Mouse (Mus musculus) thymus, postnatal 14 days (tissue): ENCODE data around the gene Evi5l.

ENCODE experiments used
- DNase-seq: peaks from one replicate; pipeline ENCODE4 v3.0.0; 2021

Evi5l gene

DNA sequence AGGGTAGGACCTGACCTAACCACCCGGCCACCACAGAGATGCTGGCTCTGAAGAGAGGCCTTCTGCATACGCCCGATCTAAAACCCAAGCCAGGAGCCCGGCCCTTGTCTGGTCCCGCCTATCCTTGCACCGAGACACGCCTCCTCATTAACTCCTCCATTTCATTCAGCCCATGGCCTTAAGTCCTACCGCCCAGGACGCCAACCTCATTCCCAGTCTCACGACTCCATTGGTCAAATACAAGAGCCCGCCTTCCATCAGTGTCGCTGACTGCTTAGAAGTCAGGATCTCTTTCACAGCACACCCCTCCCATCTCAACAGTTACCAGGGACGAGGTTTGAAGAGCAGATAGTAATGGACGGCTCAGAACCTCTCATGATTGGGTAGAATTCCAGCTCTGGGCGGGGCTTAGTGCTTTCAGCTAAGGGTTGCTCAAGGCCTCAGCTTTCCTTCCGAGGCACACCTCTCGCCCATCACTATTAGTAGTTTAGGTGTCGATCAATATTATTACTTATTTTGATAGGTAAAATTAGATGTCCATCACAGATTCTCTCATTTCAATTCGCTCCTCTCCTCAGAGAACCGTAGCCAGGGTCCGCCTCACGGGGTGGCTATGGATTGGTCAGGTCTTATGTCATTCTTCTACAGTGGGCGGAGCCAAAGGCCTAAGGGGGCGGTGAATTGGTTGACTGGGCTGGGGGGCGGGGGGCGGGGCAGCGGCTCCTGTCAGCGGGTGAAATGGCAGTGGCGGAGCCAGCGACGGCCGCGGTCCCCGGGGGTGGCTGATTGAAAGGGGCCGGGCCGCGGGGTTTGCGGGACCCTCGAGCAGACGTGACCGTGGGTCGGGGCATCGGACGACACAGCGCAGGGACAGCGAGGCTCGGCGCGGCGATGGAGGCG lies at the start of gene Evi5l:
Evi5l (plus strand) TSS at position 716 of the 900 bp plus-strand sequence.
- DNase-seq = peak; percentile 98

GRCm38 (mm10) chr8:4133798-4134197 lies 32.6 kb upstream of the Evi5l start, which contains the start of gene Cd209g:
Cd209g (plus strand) TSS chr8:4134098.
- DNase-seq = no peak

DNA sequence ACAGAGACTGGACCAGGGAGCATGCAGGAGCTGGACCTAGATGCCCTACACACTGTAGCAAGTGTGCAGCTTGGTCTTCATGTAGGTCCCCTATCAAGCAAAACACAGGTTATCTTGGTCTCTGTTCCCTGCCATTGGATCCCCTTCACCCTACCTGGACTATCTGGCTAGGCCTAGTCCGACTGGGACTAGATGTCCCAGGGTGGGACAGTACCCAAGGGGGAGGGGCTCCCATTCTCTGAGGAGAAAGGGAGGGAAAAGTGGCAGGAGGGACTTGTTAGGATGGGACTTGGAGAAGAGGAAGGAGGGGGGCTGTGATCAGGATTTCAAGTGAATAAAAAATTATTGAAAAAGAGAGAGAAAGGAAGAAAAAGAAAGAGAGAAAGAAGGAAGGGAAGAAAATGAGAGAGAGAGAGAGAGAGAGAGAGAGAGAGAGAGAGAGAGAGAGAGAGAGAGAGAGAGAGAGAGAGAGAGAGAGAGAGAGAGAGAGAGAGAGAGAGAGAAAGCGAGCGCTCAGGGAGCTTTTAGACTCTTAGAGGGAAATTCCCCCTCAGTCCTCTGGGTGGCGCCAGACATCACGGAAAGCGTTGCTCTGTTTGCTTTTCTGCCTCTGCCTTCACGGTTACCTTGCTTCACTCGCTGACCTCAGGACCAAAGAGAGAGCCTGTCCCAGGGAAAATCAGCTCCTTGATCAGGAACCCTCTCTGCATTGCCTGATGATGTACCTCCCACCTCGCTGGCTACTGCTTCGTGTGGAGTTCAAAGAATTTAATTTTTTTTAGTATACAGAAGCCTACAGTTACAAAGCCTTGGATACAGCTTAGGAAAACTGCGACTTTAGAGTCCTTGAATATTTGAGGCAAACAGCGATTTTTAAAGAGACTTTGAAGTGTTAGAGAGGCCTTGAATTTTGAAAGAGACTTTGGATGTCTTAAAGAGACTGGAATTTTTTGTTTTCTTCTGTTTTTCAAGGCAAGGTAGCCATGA lies 26.4 kb upstream of the Evi5l start:
- DNase-seq = peak; percentile 82

DNA sequence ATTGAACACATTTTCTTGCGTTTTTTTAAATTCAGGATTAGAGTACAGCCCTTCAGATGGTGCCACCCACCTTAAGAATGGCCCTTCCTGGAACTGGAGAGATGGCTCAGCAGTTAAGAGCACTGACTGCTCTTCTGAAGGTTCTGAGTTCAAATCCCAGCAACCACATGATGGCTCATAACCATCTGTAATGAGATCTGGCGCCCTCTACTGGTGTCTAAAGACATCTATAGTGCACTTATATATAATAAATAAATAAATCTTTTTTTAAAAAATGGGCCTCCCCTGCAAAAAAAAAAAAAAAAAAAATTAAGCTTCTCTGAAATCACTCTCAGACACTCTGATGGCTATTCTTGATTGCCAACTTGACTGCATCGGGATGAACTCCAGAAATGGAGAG lies 24.6 kb upstream of the Evi5l start:
- peak; percentile 45 for DNase-seq

DNA sequence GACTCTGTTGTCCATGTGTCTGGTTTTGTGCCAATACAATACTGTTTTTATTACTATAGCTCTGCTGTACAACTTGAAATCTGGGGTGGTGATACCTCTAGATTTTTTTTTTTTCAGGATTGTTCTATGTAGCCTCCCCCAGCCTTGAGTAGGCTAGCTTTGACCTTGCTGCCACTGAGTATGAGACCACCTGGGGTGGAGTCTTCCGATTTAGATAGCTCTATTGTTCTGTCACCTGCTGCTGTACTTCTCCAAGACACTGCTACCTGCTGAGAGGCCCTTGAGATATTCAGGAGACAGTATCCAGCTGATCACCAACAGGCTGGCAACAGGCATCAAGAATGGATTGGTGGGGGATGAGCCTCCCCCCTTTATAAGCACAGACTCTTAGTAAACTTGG lies 19.1 kb upstream of the Evi5l start:
- DNase-seq = no peak

DNA sequence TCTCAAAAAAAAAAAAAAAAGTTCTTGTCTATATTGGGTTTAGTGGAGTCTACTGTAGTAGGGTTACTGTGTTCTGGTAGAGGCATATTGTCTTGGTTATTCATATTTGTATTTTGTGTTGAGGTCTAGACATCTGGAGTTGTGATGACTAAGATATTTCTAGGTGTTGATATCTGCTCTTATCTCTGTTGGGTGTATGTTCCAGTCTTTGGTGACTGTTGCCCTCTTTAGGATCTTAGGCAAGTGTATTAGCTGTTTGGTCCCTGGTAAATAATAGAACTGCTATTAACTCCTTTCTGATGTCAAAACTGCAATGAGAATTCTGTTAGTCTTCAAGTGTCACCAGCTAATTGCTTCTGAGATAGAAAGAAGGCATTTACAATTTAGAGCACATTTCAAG lies 11.5 kb upstream of the Evi5l start:
- no peak for DNase-seq

DNA sequence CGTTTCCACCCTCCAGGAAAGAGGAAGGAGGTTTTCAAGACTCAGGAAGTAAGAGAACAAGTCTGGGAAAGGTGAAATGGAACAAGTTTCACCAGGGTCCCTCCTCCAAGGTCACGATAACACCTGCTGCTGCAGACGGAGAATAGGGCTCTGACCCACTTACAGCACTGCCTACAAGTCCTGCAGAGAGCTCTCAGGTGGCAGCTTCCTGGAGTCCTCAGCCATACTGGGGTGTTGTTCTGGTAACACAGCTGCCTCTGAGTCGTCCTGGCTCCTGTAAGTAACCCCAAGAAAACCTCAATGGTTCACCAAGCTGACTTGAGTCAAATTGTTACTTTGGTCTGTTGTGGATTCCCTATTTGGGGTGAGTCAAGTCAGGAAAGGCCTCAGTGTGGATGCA lies 3.6 kb upstream of the Evi5l start:
- peak; percentile 73 for DNase-seq

GRCm38 (mm10) chr8:4165176-4165851 lies 1.1 kb upstream of the Evi5l start:
- peak; percentile 25 for DNase-seq

GRCm38 (mm10) chr8:4166881-4167525 lies 636 bp downstream of the Evi5l start:
- no peak for DNase-seq

DNA sequence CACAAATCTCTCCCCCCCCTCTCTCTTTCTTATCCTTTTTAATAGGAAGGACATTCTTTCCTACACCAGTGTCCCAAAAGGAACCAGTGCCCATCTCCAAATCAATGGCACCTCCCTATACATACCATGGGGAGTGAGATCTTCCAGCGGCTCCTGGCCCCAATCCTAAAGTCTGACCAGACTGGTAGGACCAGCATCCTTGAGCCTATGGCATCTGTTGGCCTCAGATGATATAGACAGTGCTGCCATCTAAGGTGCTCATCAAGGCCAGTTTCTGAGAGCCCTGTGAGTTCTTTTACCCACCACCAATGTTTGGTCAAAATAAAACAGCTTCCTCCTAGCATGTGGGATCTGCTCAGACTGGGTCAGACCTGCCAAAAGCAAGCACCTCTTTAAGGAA lies 1.6 kb downstream of the Evi5l start:
- DNase-seq = no peak

GRCm38 (mm10) chr8:4172486-4172885 lies 6.1 kb downstream of the Evi5l start:
- DNase-seq = no peak

- DNase-seq = no peak
Observed at GRCm38 (mm10) chr8:4174018-4174417, 7.7 kb downstream of the Evi5l start.

DNA sequence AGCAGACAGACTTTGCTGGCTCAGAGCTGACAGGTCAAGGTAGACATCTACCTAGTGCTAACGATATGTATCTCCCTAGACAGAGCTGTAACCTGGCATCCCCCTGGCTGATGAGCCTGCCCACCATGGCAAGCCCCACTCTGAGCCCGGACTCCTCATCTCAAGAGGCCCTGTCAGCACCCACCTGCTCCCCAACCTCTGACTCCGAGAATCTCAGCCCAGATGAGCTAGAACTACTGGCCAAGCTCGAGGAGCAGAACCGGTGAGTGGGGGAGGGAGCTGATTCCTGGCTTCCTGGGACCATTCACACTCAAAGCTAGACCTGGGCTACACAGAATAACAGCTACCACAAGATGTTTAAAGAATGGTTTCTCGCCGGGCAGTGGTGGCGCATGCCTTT lies 17.0 kb downstream of the Evi5l start:
- DNase-seq = no peak

DNA sequence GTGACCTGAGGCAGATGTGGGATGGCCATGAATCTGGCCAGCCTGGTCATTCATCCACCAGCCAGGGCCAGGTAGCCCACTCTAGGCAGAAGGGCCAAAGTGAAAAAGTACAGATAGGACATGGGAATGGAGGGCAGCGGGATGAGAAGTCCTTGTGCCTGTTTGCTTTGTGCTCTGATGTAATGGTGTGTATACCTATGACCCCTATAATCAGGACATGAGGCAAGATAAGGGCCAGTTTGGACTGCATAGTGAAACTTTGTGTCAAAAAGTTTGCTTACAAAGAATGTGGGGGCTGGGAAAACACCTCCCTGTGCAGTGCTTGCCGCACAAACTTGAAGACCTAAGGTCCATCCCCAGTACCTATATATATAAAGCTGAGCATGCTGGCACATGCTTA lies 19.8 kb downstream of the Evi5l start:
- no peak for DNase-seq

DNA sequence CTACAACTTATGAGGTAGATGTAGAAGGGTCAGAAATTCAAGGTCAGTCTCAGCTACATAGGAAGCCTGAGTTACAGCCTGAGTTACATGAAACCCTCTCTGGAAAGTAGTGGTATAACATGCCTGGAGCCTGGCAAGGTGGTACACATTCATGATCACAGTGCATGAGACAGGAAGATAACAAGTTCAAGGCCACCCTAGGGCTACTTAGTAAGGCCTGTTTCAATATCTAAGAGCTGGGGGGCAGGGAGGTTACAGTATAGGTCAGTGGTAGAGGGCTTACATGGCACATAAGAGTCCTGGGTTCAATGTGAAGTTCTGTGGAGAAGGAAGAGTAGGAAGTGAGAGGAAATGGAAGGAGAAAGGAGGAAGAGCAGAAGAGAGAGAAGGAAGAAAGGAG lies 22.2 kb downstream of the Evi5l start:
- DNase-seq = no peak

GRCm38 (mm10) chr8:4189031-4189722 lies 22.8 kb downstream of the Evi5l start:
- no peak for DNase-seq

DNA sequence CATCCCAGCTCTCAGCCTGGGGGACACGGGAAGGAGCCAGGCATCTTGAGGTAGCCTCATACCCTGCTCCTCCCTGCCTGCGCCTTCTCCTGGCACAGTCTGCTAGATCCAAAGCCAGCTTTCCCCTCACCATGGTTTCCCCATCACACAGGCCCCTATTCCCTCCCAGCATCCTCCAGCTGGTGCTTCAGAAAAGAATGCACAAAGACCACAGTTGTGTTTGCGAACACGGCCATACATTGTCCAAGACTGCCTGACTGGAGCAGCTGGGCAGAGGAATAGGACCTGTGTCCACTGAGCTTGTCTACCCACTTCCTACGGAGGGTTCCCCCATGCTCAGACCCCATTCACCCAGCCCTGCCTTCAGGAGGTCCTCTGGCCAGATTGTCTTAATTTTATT lies 25.9 kb downstream of the Evi5l start:
- no peak for DNase-seq

- peak; percentile 91 for DNase-seq
Observed at GRCm38 (mm10) chr8:4192807-4193587, 26.6 kb downstream of the Evi5l start.

- no peak for DNase-seq
Observed at GRCm38 (mm10) chr8:4193588-4193894, 27.2 kb downstream of the Evi5l start.

- no peak for DNase-seq
Observed at GRCm38 (mm10) chr8:4201321-4201720, 35.0 kb downstream of the Evi5l start.
